Mouse (Mus musculus): ENCODE measurements around the gene Mmp15.

Gene Mmp15

DNA sequence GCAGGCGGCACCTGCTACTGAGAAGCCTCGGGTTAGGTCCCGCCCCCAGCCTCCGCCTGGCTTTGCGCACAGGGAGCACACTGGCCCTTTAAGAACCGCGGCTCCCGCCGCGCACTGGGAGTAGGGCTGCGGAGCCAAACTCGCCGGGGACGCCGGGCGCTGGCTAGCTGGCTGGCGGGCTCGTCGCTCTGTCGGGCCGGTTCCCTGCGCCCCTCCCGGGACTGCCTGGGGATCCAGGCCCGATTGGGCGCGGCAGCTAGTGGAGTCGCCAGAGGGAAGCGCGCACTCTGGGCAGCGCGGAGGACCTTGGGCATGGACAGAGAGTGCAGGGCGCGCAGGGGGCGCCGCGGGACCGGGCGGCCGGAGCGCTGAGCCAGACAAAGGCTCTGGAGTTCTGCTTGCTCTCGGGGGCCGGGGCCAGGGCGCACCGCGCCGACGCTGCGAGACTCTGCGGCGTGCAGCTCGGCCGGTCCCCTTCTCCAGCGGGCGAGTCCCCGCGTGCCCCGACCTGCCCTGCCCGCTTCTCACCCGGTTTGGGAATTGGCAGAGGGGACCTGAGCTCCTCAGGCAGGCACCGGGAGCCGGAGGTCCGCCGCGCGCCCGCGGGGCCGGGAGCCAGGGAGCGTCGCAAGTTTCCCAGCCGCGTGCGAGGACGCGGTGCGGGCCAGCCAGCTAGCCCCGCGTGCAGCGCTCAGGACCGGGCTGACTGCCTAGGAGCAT is at the start of gene Mmp15:
Mmp15 (plus strand) TSS at position 118 of the 720 bp plus-strand sequence.
- peak; percentile 8 for DNase-seq

DNA sequence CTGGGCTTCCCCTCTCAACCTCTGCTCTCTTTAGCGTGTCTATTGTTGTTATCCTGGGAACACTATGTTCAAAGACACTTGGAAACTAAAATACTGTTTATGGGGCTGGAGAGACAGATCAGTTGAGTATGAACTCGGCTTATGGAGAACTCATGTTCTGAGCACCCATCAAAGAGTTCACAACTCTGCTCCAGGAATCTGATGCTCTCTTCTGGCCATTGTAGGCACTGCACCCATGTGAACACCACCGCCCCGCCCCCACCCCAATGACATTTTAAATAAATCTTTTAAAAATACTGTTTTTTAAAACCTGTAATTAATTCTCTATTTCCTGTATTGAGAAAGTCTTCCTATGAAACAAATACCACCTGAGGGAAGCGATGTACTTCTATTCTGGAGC is 49.7 kb upstream of the Mmp15 start:
- no peak for DNase-seq

DNA sequence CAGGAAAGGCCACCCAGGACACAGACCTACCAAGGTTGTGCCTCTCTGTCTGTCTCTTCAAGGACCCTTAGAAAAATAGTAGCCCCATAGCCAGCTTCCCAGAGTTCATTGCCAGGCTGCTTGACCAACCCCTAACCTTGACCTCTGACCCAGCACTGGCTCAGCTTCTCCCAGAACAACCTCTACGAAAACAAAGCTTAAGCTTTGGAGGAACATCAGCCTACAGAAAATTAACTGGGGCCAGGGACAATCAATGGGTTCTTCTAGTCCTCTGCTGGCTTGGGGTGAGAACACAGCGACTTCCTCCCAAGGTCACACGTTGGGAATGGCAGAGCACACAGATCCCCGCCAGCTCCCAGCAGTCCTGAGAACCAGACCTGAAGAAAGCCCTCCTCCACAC is 46.5 kb upstream of the Mmp15 start:
- no peak for DNase-seq

DNA sequence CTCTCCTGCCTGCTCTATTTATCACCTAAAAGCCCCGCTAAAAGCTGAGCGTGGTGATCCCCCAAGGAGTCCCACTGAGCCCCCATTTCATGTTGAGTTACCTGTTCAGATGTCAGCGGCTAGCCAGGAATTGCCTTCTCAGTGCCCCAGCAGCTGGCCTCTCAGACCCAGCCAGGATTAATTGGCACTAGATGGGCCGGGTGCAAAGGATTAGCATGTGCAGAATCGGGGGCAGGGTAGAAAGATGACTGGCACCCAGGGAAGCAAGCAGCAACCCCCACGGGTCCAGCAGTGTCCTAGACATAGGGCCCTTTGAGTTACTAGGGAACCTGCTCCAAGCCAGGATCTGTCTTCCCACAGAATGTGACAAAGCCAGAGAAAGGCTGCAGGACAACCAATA is 45.6 kb upstream of the Mmp15 start, which contains the start of gene Cngb1:
Cngb1 (minus strand) TSS at position 155 of the 400 bp plus-strand sequence.
- no peak for DNase-seq

DNA sequence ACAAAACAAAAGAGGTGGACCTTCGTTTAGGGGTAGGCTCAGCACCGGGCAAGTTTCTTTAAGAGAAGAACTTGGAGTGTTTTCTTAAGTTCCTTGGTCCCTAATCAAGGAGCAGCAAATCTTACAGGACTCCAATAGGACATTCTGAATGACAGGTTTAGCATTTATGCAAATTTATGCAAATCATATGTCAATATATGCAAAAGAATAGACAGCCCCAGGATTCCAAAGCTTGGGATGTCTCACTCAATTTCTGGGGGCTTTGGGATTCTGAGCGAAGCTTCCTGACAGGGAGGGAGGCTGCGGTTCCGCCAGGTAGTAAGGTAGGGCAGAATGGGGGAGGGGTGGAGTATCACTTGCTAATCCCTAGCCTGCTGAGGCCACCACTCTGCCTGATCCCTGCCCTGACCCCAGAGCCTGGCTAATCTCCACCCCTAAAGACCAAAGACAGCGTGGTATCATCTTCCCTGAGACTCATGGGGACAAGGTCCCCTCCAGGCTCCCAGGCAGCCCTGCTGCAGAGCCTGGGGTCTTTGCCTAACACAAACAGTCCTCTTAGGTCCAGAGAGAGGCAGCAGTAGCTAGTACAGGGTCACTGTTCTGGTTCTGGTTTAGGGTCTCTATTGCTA is 41.6 kb upstream of the Mmp15 start, which contains the start of gene Tepp:
Tepp (plus strand) TSS at position 225 of the 629 bp plus-strand sequence.
- DNase-seq, result no peak

DNA sequence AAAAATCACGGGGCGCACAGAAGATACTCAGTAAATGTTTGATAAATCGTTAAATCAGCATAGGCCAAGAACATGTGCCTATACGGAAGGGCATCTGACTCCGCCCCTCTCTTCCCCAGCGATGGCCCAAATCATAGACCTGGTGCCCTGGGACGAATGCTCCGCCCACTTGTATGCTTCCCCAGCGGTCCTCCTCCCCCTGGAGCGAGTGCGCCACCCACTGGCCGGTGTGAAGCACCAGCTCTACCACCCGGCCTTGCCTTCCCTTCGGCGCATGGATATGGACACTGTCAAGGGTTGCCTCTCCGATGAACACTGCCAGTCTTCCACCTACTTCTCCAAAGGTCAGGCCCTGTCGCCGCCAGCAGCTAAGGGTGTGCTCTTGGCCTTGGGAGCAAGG is 39.2 kb upstream of the Mmp15 start:
- no peak for DNase-seq

DNA sequence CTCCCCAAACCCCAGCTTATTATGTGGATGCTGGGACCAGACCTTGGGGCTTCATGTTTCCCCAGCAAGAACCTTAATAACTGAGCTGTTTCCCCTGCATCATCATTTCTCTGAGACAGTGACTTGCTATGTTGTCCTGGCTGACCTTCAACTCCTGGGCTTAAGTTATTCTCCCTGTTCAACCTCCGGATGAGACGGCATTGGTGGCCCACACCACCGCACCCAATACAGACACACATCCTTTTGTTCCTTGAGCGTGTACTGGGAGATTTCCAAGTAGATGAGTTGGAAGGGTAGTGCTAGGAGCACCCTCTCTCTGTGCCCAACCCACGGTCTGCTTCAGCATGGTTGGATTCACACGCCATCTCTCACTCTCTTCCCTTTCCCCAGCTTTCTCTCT is 38.2 kb upstream of the Mmp15 start:
- no peak for DNase-seq

DNA sequence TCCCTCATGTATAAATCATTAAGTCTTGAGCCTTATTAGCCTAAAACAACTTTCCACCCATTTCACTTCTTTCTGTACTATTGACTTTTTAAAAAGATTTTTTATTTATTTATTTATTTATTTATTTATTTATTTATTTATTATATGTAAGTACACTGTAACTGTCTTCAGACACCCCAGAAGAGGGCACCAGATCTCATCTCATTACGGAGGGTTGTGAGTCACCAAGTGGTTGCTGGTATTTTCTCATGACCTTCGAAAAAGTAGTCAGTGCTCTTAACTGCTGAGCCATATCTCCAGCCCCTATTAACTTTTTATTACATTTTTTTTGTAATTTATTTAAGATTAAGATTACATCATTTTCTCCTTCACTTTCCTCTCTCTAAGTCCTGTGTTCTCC is 37.4 kb upstream of the Mmp15 start:
- DNase-seq, result no peak

DNA sequence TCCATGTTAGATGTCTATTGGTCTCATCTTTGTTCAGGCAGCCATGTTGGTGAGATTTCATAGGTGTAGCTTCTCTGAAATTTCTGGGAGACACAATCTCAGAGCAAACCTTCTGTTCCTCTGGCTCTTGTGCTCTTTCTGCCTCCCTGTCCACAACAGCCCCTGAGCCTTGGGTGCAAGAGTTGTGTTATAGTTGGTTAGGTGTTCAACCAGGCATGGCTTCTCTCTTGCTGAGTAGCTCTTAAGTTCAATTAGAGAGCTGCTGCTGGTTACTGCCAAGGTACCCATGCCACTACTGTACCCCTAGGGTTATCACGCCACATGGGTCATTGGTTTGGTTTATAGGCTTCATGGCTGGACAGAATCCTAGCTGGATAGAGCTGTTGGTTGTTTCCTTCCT is 36.7 kb upstream of the Mmp15 start:
- DNase-seq, result no peak

DNA sequence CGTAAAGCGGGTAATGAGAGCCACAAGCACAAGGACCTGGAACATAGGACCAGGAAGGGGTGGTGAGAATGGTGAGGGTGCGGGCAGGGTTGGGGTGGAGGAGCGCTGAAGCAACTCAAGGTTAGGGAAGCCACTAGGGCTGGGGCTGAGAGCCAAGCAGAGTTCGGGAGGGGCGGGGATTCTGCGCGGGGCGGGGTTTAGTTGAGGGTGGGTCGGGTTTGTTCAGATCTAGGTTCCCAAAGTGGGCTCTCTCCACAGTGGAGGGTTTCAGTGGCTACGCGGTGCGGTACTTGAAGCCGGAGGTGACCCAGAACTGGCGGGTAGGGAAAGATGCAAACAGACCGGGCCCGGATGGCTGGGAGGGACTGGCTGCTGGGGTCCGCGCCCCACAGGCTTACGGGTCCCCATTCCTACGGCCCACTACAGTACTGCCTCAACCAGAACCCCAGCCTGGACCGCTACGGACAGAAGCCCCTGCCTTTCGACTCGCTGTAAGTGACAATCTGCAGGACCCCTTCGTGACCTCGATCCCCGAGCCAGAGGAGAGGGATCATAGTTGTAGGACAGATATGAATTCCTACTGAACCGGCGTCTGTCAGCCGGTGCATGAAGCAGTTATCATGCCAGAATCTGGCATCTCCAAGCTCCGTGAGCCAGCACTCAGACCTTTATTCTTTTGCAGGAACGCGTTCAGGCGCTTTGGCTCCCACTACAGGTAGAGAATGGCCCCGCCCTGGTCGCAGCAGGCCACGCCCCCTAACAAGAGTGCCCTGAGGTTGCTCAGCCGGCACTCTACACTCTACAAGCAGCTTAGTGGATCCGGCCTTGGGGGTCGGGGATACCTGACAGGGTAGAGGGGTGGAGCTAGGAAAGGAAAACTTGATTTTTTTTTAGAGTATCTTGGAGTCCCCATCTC is 31.6 kb upstream of the Mmp15 start:
- peak; percentile 45 for DNase-seq

DNA sequence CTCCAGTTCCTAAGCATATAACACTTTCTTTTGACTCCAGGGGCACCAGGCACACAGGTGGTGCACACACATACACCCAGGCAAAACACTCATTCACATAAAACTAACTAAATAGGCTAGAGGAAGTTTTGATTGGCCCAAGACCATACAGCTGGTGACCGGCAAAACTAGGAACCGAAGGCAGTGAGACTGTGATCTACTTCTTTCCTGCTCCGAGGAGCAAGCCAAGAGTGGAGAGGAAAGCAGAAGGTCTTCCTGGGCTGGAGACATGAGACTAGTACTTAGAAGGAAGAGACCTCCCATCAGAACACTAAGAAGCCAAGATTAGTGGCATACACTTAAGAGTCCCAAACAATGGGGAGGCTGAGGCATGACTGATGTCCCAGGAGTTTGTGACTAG is 28.9 kb upstream of the Mmp15 start:
- DNase-seq, result no peak

DNA sequence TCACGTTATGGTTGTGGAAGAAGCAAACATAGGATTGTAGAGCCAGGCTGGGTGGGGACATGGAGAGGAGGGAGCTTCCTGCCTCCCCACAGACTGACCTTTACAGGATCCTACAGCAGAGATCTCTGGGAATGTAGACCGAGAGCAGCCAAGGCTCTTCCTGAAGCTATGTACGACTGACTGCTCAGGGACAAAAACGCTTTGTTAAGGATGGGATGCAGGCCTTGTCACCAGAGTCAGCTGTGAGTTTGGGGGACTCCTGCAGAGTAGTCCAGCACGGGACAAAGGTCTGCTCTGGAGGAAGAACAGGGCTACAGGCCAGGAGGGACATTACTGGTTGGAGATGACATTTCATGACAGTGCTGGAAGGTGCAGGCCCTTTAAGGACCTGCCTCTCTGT is 27.4 kb upstream of the Mmp15 start:
- DNase-seq, result no peak

DNA sequence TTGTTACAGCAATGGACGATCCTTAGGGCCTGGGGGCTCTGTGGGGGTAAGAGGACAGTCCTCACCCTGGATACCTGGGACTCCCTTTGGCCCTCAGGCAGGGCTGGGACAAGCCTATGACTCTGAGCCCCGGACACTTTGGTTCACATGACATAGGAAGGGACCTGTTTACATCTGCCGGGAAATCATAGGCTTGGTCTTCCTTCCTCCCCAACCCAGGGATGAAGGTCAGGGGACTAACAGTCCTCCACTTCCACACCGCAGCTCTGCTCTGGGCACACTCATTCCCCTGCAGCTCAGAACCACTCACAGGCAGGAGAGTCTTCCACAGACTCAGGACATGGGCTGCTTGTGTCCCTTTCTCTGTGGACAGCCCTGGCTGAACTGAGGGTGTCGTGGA is 25.2 kb upstream of the Mmp15 start:
- no peak for DNase-seq

DNA sequence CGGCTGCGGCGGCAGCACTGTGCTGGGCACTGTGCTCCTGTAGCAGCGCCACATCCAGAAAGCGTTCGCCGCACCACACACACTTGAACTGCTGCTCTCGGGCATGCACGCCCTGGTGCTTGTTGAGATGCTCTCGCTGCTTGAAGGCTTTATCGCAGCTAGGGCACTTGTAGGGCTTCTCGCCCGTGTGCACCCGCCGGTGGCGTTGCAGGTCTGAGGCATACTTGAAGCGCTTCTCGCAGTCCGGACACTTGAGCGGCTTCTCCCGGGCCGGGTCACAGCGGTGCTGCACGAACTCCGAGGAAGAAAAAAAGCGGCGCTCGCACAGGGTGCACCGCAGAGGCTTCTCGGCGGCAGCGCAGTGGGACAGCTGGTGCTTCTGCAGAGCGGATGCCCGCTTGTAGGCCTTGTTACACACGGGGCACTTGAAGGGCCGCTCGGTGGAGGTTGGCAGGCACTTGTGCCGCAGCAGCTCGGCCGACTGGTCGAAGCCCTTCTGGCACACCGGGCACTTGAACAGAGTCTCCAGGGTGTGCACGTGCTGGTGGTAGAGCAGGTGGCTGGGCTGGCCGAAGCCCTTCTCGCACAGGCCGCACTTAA is 24.1 kb upstream of the Mmp15 start:
- DNase-seq, result no peak

DNA sequence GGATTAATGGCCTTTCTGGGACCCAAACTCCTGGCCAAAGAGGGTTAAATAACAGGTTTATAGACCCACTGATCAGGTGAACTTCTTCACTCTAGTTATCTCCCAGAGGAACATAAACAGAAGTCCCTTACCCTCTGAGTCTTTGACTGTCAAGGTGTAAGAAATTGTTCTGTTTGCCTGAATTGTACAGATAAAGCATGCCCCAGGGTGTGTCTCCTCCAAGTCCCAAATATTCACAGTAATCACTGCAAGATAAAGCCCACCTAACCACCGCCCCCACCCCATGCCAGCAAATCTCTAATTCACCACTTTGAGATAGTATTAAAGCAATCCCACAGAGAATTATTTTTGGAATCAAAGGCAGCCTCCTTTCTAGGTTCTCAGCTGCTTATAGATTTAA is 21.7 kb upstream of the Mmp15 start:
- DNase-seq, result no peak

DNA sequence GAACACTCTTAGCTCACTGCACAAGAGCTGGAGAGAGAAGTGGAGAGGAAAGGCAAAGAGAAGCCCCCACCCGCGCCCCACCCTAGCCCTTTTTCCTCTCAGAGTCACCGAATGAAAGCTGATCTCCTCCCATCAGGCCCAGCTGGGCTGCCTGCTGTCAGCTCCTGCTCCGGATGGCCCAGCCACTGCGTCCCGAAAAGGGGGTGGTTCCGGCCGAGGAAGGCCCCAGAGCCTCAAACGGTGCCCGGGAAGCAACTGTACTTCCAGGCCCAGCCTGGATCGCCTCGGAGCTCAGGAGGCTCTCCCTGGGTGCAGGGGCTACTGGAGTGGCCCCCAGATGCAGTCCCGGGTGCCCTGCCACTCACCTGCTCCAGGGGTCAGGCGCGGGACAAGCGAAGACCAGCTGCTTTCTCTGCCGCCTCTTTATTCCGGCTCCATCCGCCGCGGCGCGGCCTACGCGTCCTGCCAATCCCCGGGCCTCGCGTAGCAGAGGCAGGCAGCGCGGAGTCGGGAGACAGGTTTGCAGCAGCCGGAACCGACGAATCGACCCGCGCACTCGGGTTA is 20.8 kb upstream of the Mmp15 start:
- DNase-seq, result no peak

DNA sequence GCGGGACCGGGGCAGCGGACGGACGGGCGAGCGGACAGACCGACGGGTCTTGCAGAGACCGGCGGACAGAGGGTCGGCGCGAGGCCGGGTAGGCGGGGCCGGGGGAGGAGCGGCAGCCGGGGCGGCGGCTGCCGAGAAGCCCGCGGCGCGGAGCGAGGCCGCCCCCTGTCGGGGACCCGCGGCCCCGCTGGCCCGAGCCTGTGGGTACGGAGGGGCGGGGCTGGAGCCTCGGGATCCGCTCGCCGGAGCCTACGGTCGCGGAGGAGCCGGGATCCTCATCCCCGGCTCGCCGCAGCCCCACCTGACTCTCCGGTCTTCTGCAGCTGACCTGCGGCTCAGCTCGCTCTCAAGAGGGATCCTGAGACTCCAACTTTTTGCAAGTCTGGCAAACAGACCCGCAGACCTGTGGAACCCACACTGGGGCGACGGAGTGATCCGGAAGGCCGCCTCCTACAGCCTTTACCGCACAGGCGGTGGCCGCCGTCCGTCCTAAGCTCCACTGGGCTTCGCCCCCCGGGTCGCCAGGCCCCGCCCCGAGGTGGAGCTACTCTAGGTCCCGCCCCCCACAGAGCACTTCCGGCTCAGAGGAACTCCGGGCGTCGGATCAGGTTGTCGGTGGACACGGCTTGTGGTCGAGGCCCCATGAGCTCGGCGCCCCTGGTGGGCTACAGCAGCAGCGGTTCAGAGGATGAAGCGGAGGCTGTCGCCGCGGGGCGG is 20.2 kb upstream of the Mmp15 start, which contains the start of the genes Zfp319 and Usb1:
Zfp319 (minus strand) TSS at position 231 of the 717 bp plus-strand sequence.
Usb1 (plus strand) TSS at position 565 of the 717 bp plus-strand sequence.
- peak; percentile 89 for DNase-seq

DNA sequence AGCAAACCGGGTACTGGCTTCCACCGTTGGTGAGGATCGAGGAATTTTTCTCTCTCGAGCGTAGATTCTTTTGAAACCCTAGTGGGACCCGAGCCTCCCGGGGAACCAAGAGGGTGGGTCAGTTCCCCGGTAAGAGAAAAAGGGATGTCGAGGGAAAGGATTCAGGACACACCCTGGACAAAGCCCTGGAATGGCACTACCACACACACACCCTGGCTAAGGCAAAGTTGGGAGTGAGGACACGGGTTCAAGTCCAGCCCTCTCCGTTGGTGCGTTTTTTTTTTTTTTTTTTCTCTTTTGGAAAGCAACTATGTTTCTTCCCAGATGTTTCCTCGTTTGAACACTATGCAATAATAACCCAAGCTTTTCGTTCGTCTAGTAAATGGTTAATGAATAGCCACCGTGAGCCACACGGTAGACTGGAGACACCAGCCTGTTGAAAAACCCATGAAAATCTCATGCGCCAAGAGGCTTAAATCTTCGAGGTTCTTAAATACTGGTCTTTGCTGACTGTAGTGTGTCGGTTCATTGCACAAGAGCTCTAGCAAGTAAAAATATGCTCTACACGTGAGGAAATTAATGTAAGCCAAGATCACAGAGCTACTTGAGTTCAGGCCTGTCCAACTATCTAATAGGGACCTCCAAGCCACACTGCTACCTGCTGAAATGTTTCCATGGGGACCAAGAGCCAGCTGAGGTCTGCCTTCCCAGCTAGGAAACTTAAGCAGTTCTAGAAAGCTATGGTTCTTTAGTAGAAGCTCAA is 19.4 kb upstream of the Mmp15 start:
- DNase-seq, result no peak

DNA sequence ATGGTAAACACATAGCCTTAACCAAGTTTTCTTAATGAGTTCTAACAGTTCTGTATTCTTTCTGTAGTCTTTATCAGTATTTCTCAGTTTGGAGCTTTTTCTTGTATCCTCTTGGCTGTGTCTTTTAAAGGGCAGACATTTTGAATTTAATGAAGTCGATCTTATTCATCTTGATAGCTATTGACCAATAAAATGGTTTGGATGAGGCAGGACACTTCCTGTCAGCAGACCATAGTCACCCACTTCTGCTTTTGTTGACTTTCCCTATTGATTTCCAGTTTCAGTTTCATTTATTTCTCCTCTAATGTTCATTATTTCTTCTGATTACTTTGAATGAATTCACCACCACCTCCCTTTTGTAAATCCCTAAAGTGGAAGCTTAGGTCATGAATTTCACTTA is 16.4 kb upstream of the Mmp15 start:
- DNase-seq, result no peak

DNA sequence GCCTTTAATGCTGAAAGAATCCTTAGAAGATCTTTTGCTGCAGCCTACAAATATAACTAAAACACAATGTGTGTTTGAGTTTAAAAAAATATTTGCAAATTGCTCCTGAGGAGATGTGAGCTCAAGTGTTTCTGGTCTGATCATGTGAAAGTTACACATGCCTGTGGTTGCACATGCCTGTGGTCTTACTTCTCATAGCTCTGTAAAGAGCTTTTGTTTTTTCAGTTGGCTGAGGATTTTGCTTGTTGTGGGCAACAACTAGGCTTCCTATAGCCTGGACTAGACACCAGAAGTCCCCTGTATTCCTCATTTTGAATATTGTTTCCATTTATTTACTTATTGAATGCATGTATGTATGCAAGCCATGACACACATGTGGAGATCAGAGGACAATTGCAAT is 15.7 kb upstream of the Mmp15 start:
- DNase-seq, result no peak

DNA sequence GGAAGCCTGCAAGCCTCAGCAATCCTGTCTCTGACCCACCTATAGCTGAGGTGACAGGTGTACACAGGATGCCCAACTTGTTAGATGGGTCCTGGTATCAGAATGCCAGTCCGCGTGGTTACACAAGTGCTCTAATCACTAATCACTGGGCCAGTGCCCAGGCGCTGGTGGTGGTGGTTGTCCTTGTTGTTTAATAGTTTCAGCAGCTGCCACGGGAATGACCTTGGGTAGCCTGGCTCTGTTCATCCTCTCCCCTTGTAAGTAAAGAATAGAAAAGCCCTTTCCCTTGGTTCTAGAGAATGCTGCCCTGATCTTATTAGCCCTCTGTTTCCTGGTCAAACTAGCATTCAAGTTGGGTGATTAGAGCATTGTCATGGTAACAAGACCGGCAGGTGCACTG is 10.3 kb upstream of the Mmp15 start:
- no peak for DNase-seq

All from cerebellum, adult 11 months (tissue).